Mouse (Mus musculus) neural tube, embryonic 11.5 days (tissue): Measurements from ENCODE around the gene Cdcp2. TPM values are rescaled to one million over a fixed set of nuclear protein-coding genes. Genes with fewer than 3 reads are reported as not detected.
A peak's percentile ranks its signal among the peaks of the same experiment; 100 is the strongest.

Source experiments
- ATAC-seq: fragments of 200-750 bp; cut with Nextera tagmentation; 2 replicates; pipeline ENCODE4 v1.8.0; 2017; ENCODE audit warnings: moderate number of reproducible peaks, mild to moderate bottlenecking, moderate TSS enrichment, moderate library complexity; ENCODE audit not compliant: insufficient read depth, low FRiP score, low TSS enrichment
- DNase-seq: peaks from one replicate; pipeline ENCODE4 v3.0.0-alpha.2; 2015; ENCODE audit warnings: low spot score
- H3K27ac ChIP-seq: fragments of 300-500 bp; sonication (generic); 2 replicates; pipeline ENCODE4 v1.5.1; 2014; ENCODE audit warnings: low read depth, mild to moderate bottlenecking, low read length
- H3K27me3 ChIP-seq: fragments of 300-500 bp; sonication (generic); 2 replicates; pipeline ENCODE4 v1.6.1; 2014; ENCODE audit warnings: mild to moderate bottlenecking, low read length, mixed read lengths; ENCODE audit not compliant: control insufficient read depth, insufficient read depth
- H3K36me3 ChIP-seq: fragments of 300-500 bp; sonication (generic); 2 replicates; pipeline ENCODE4 v1.6.1; 2014; ENCODE audit warnings: mild to moderate bottlenecking, low read length, moderate library complexity, mixed read lengths; ENCODE audit not compliant: control insufficient read depth, insufficient read depth
- H3K4me1 ChIP-seq: fragments of 300-500 bp; sonication (generic); 2 replicates; pipeline ENCODE4 v1.6.1; 2014; ENCODE audit warnings: low read length, mixed read lengths; ENCODE audit not compliant: control insufficient read depth, insufficient read depth
- H3K4me2 ChIP-seq: fragments of 300-500 bp; sonication (generic); 2 replicates; pipeline ENCODE4 v1.6.1; 2014; ENCODE audit warnings: low read depth, mild to moderate bottlenecking, moderate library complexity
- H3K4me3 ChIP-seq: fragments of 300-500 bp; sonication (generic); 2 replicates; pipeline ENCODE4 v1.5.1; 2014; ENCODE audit warnings: low read depth, low read length
- H3K9ac ChIP-seq: fragments of 300-500 bp; sonication (generic); 2 replicates; pipeline ENCODE4 v1.6.1; 2014; ENCODE audit warnings: mild to moderate bottlenecking, low read length
- H3K9me3 ChIP-seq: fragments of 300-500 bp; sonication (generic); 2 replicates; pipeline ENCODE4 v1.6.1; 2016; ENCODE audit warnings: low read length; ENCODE audit not compliant: control insufficient read depth
- WGBS: fragments of 180-500 bp; shearing (Covaris S2); extraction: QIAGEN DNeasy Blood & Tissue Kit; methylation state at CpG from one replicate; pipeline ENCODE4 v1.1.7; 2014; 5-methylcytosine and 5-hydroxymethylcytosine counted together
- polyA plus RNA-seq: library from polyadenylated mRNA; unstranded; fragments of >200 nt; fragmentation: Nextera tagmentation; extraction: Ambion mirVana; gene quantifications from 2 replicates; pipeline ENCODE4 v1.2.1, GENCODE M21; 2014

Cdcp2 gene
- polyA plus RNA-seq, 1 experiment from 2014 or later, result 0.64 TPM

DNA sequence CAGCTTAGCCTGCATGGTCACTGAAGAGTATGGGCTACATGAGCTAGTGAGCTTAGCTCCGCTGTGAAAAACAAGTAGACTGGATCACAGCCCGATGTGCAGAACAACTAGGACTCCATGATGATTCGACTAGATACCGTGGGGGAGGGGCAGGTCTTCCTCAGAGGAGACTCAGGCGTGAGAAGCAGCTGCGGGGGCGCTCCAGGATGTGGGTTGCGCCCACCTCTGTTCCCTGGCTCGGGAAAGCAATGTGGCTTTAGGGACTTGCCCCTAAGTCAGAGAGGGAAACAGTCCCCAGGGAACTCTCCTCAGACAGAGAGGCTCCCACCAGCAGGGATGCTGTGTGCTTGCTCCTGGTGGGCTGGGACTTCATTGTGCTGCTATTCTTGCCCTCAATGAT lies 33.8 kb downstream of the Cdcp2 start:
- no peak overlapping the region for H3K4me3 ChIP-seq
- no peaks in the 10 kb centered on the region for H3K36me3 ChIP-seq
- 23% methylated on average over 9 of the region's 9 CpGs for WGBS
- DNase-seq, result no peak
- H3K9ac ChIP-seq, result no peak overlapping the region; the same call in 1 of the 2 replicates
- no peak for ATAC-seq
- H3K4me1 ChIP-seq, result peaks cover 28% of the 10 kb centered on the region
- H3K27ac ChIP-seq, result no peak overlapping the region
- H3K9me3 ChIP-seq, result no peaks in the 10 kb centered on the region
- H3K4me2 ChIP-seq, result no peak overlapping the region
- no peaks in the 10 kb centered on the region for H3K27me3 ChIP-seq

DNA sequence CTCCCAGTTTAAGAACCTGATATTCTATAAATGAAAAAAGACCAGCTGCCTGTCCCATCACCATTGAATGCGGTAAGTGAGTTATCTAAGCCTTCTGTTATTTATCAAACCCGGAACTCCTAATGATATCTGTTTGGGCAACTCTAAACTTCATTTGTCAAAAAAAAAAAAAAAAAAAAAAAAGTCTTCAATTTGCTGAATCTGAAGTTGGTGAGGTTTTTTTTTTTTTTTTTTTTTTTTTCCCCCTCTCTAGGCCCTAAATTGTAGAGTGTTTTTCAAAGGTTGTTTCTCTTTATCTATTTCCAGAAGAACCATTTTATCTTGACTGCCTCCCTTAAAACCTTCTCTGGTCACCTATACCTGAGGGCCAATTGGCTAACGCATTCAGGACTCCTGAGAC lies 38.2 kb downstream of the Cdcp2 start:
- H3K9ac ChIP-seq, result no peak overlapping the region
- no peak overlapping the region for H3K4me2 ChIP-seq
- H3K4me1 ChIP-seq, result peaks cover 21% of the 10 kb centered on the region
- no peak overlapping the region for H3K27ac ChIP-seq
- 96% methylated on average over 3 of the region's 3 CpGs for WGBS
- H3K4me3 ChIP-seq, result no peak overlapping the region
- H3K27me3 ChIP-seq, result no peaks in the 10 kb centered on the region
- no peaks in the 10 kb centered on the region for H3K36me3 ChIP-seq
- no peaks in the 10 kb centered on the region for H3K9me3 ChIP-seq
- ATAC-seq (no peak), DNase-seq (no peak)

DNA sequence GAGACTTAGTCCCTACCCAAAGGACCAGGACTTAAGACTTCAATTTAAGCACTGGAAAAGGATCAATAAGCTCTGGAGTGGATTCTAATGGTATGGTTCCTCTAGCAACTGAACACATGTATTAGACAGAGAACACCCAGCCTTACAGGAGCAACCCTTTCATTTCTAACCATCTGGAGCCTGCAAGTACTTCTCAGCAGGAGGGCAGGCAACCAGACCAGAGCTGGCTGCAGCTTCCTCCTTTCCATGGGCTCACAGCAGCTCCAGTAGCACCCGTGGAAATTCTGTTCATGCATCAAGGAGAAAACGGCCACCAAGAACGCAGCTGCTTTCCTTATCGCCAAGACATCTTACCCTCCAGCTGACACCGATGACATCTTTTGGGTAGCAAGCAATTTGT lies 39.0 kb downstream of the Cdcp2 start:
- 71% methylated on average over 5 of the region's 5 CpGs for WGBS
- H3K4me1 ChIP-seq, result peaks cover 25% of the 10 kb centered on the region

DNA sequence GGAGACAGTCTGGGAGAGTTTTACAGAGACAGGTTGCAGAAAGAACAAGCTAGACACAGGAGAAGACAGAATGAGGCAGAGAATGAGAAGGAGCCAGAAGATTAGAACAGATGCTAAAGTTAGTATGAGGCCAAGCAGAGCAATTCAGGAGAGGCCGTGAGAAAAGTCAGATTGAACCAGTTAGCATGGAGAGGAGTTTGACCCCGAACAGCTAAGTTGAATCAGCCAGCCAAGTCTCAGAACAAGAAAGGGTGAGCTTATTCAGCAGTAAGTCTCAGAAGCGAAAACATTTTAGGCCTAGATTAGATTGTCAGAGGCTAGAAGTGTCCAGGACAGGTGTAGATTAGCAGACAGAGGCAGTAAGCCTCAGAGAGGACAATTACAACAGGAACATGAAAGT lies 39.8 kb downstream of the Cdcp2 start:
- ATAC-seq, result no peak
- Histone ChIP-seq H3K9me3 (no peaks in the 10 kb centered on the region), H3K4me2 (no peak overlapping the region), H3K4me3 (no peak overlapping the region), H3K36me3 (no peaks in the 10 kb centered on the region), H3K4me1 (peaks cover 24% of the 10 kb centered on the region), H3K9ac (no peak overlapping the region), H3K27me3 (no peaks in the 10 kb centered on the region), H3K27ac (no peak overlapping the region)
- no peak for DNase-seq
- 70% methylated on average over 3 of the region's 3 CpGs for WGBS

More for the DNA sequence above, 39.0 kb downstream of the Cdcp2 start:
- ATAC-seq (no peak), DNase-seq (no peak)
- Histone ChIP-seq H3K9me3 (no peaks in the 10 kb centered on the region), H3K36me3 (no peaks in the 10 kb centered on the region), H3K4me2 (no peak overlapping the region), H3K4me3 (no peak overlapping the region), H3K27ac (no peak overlapping the region), H3K9ac (no peak overlapping the region), H3K27me3 (no peaks in the 10 kb centered on the region)

DNA sequence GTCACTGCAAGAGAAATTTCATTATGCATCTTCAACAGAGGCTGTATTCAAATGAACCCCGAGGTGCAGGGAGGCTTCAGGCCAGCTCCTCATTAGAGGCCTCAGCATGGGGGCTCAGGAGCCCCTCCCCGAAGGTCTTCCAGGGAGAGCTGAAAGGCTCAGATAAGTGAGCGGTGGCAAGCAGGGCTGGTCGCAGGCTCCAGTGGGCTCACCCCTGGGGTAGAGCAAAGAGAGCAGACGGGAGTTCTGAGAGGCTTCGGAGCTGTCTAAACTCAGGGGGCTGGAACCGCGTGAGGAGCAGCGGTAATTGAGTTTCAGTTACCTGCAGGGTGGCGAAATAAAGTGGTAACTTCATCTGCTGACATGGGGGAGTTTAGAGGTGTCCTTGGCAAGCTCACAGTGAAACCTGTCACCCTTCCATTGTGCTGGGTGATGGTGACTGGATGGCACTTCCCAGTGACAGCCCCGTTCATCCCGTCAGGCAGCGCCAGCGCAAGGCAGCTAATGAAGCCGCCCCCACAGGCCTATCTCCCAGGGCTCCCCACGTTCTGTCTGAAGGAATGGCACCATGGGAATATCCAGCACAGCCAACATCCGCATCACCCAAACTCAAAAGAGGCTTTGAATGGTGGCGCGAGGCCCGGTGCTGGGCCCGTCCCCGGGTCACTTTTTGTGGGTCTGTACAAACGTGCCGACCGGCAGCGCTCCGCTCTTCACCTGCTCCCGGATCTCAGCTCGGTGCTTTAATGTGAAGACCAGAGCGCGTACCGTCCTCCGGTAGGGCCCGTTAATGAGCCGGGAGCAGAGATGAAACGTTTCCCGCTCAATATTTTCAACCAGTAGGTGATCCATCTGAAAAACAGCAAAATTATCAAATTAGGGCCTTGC lies 42.5 kb downstream of the Cdcp2 start:
- WGBS, result 45% methylated on average over 37 of the region's 37 CpGs
- Histone ChIP-seq H3K9me3 (no peaks in the 10 kb centered on the region), H3K4me2 (no peak overlapping the region), H3K9ac (no peak overlapping the region), H3K4me1 (peaks cover 24% of the 10 kb centered on the region), H3K27me3 (no peaks in the 10 kb centered on the region), H3K4me3 (no peak overlapping the region), H3K27ac (peak overlapping the region; percentile 53; the same call in 1 of the 2 replicates), H3K36me3 (no peaks in the 10 kb centered on the region)
- ATAC-seq (no peak), DNase-seq (peak; percentile 32)

DNA sequence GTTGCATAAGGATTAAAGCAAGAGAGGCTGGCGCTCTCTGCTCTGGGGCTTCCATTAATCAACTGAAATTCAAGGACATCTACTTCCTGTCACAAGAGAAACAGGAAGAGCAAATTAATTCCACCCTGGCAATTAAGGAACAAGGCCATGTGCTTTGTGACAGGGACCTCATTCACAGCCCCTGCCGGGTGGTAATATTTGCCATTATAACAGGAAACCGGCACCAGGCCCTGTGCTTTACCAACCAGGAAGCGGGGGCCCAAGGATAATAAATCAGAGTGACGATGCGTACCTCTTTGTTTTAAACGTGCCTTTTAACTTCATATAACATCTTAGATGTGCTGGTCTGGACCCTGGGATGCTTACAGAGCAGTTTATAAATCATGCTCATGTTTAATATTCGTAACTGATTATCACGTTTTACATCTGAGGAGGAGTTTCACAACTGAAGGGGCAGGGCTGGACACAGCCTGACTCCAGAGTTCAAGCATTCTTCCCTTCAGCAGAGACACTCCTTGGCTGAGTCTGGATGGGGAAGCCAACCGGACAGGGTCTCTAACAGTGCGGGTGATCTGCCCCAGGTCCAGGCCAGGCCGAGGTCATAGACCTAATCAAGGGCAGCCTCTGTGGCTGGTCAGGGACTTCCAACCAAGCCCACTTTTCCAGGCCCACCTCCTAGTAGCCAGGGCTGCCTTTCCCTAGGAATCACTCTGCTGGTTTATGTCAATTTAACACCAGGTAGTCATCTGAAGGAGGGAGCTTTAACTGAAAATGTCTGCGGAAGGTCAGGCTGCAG lies 43.3 kb downstream of the Cdcp2 start:
- Histone ChIP-seq H3K4me3 (no peak overlapping the region), H3K36me3 (no peaks in the 10 kb centered on the region), H3K27me3 (no peaks in the 10 kb centered on the region), H3K27ac (peak overlapping the region; percentile 53; the same call in 1 of the 2 replicates), H3K9ac (peak overlapping the region; percentile 14; the same call in 1 of the 2 replicates), H3K4me2 (no peak overlapping the region), H3K9me3 (no peaks in the 10 kb centered on the region), H3K4me1 (peaks cover 24% of the 10 kb centered on the region)
- ATAC-seq (no peak), DNase-seq (no peak)
- 40% methylated on average over 13 of the region's 13 CpGs for WGBS

DNA sequence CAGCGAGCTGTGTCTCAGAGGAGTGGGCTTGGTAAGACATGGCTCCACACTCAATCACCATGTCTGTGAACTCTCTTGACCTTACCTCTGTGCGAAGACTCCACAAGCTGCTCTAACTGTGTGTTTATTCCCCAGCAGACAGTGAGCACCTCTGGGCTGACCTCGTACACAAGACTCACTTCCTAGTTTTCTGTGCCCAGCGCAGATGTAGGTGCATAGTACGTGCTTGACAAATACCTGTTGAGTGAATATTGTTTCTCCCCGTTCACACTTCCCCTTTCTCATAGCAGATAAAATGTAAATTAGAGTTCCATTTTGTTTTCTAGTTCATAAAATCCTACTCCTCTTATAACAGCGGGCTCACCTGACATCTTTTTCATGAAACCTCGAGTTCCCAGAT lies 46.8 kb downstream of the Cdcp2 start:
- DNase-seq (no peak), ATAC-seq (no peak)
- no peak overlapping the region for H3K4me2 ChIP-seq
- WGBS, result 91% methylated on average over 8 of the region's 8 CpGs
- peaks cover 2% of the 10 kb centered on the region for H3K36me3 ChIP-seq
- H3K27me3 ChIP-seq, result no peaks in the 10 kb centered on the region
- H3K4me1 ChIP-seq, result peaks cover 18% of the 10 kb centered on the region
- H3K9me3 ChIP-seq, result no peaks in the 10 kb centered on the region
- no peak overlapping the region for H3K9ac ChIP-seq
- H3K4me3 ChIP-seq, result no peak overlapping the region
- no peak overlapping the region for H3K27ac ChIP-seq

DNA sequence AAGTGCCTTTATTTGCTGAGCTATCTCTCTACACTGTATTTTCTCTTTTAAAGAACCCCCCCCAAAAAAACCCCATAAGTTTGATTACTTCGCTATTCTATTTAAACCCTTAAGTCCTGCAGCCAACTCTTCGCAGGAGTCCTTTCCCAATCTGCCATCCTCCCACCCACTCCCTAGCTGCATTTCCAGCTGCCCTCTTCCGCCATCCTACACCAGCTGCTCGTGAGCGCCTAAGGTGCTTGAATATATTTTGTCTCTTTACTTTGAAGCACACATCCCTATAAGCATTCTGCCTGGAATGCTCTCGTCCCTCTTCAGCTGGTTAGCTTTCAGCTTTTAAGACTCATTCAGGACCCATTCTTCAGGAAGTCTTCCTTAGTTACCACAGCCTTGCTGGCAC lies 54.3 kb downstream of the Cdcp2 start:
- Histone ChIP-seq H3K27ac (no peak overlapping the region), H3K4me2 (no peak overlapping the region), H3K9me3 (no peaks in the 10 kb centered on the region), H3K4me3 (no peak overlapping the region), H3K4me1 (no peaks in the 10 kb centered on the region), H3K27me3 (no peaks in the 10 kb centered on the region), H3K36me3 (peaks cover 2% of the 10 kb centered on the region), H3K9ac (no peak overlapping the region)
- DNase-seq (no peak), ATAC-seq (no peak)
- WGBS, result 94% methylated on average over 6 of the region's 6 CpGs
